ENCODE assay signal across 9 mouse cellular contexts in the genomic region with DNA sequence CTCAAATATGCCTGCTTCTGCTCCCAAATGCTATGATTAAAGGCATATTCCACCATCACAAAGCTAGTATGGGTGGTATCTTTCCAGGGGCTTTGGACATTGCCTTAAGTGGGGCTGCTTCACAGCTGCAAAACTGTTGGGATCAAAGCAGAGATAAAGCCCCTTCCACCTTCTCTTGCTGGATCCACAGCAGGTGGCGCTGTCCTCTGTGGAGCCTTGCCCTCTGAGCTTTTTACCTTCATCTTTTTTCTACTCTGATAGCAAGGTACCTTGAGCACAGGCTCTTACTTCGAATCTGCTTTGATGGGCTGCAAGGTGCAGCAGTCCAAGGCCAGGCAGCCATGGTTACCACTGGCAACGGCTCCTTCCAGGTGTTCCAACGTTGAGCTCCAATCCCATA. TPM values are rescaled to one million over a fixed set of nuclear protein-coding genes. Genes with fewer than 3 reads are reported as not detected.
A peak's percentile ranks its signal among the peaks of the same experiment; 100 is the strongest.
DNase-seq lines count a peak whose midpoint lies in the region; ATAC-seq and TF ChIP-seq lines count a peak whose summit lies in the region.
"Had no signal": no experiment of that assay in that cellular context is flagged by ENCODE, and none has a peak within 500 bp of the region (broad histone marks: within the 10 kb centered on the region; RNA-seq: fewer than 3 reads in every experiment).

No protein-coding gene starts in this region.

- DNase-seq in thymus, adult 2 months, result peak; percentile 12
- DNase-seq in thymus, adult 18-20 months, result no peak
- no peak for DNase-seq in hindbrain, embryonic 14.5 days (ENCODE audit: low spot score)
- no peak for DNase-seq in cerebellum, adult 9-11 months

- no peaks in the 10 kb centered on the region for H3K27me3 ChIP-seq in intestine, embryonic 15.5 days (replicated peaks)
- H3K27me3 ChIP-seq in intestine, embryonic 16.5 days (replicated peaks; ENCODE audit: control insufficient read depth, insufficient read depth, low read length), result no peaks in the 10 kb centered on the region
- no peaks in the 10 kb centered on the region for H3K27me3 ChIP-seq in thymus, adult 2 months (ENCODE audit: control insufficient read depth, insufficient read depth, low read length)
- no peaks in the 10 kb centered on the region for H3K27me3 ChIP-seq in hindbrain, embryonic 14.5 days (ENCODE audit: control insufficient read depth, insufficient read depth, low read length)
- H3K27me3 ChIP-seq: embryonic facial prominence, embryonic 15.5 days had no signal

- no peaks in the 10 kb centered on the region for H3K36me3 ChIP-seq in intestine, embryonic 15.5 days
- H3K36me3 ChIP-seq in intestine, embryonic 16.5 days (ENCODE audit: control insufficient read depth, insufficient read depth, low read length), result no peaks in the 10 kb centered on the region
- H3K36me3 ChIP-seq in thymus, adult 2 months (ENCODE audit: control insufficient read depth, insufficient read depth, low read length), result no peaks in the 10 kb centered on the region
- no peaks in the 10 kb centered on the region for H3K36me3 ChIP-seq in hindbrain, embryonic 14.5 days (replicated peaks; ENCODE audit: control insufficient read depth, insufficient read depth)
- H3K36me3 ChIP-seq: embryonic facial prominence, embryonic 15.5 days had no signal

- peaks cover 4% of the 10 kb centered on the region for H3K4me1 ChIP-seq in intestine, embryonic 15.5 days (replicated peaks)
- peaks cover 5% of the 10 kb centered on the region; the same call in 1 of the 2 replicates for H3K4me1 ChIP-seq in intestine, embryonic 16.5 days (ENCODE audit: control insufficient read depth, insufficient read depth, low read length)
- no peaks in the 10 kb centered on the region for H3K4me1 ChIP-seq in thymus, adult 2 months (replicated peaks; ENCODE audit: control insufficient read depth, insufficient read depth, low read length)
- H3K4me1 ChIP-seq in olfactory bulb, adult 2 months (ENCODE audit: control insufficient read depth, insufficient read depth, low read length), result peaks cover 3% of the 10 kb centered on the region
- no peaks in the 10 kb centered on the region for H3K4me1 ChIP-seq in hindbrain, embryonic 14.5 days (replicated peaks; ENCODE audit: control insufficient read depth, insufficient read depth, low read length)

- no peaks in the 10 kb centered on the region for H3K9me3 ChIP-seq in intestine, embryonic 15.5 days
- no peaks in the 10 kb centered on the region for H3K9me3 ChIP-seq in intestine, embryonic 16.5 days (ENCODE audit: control insufficient read depth, low read length)
- H3K9me3 ChIP-seq in hindbrain, embryonic 14.5 days (ENCODE audit: control insufficient read depth, low read length), result no peaks in the 10 kb centered on the region
- H3K9me3 ChIP-seq: embryonic facial prominence, embryonic 15.5 days had no signal

- no peak overlapping the region for H3K9ac ChIP-seq in intestine, embryonic 15.5 days
- no peak overlapping the region for H3K9ac ChIP-seq in intestine, embryonic 16.5 days (ENCODE audit: low read depth, low read length)
- H3K9ac ChIP-seq in hindbrain, embryonic 14.5 days, result no peak overlapping the region
- H3K9ac ChIP-seq: embryonic facial prominence, embryonic 15.5 days had no signal

- H3K4me3 ChIP-seq in intestine, embryonic 15.5 days (replicated peaks), result no peak overlapping the region
- no peak overlapping the region for H3K4me3 ChIP-seq in intestine, embryonic 16.5 days (ENCODE audit: low read length)
- no peak overlapping the region for H3K4me3 ChIP-seq in thymus, adult 2 months (ENCODE audit: control insufficient read depth, insufficient read depth, low read length)
- no peak overlapping the region for H3K4me3 ChIP-seq in olfactory bulb, adult 2 months (ENCODE audit: insufficient read depth, low read depth, low read length)
- no peak overlapping the region for H3K4me3 ChIP-seq in hindbrain, embryonic 14.5 days (replicated peaks; ENCODE audit: low read length)
- H3K4me3 ChIP-seq: embryonic facial prominence, embryonic 15.5 days had no signal

- TF ChIP-seq POLR2A in thymus, adult 2 months (IDR thresholded peaks at IDR 0.05; ENCODE audit: control insufficient read depth, extremely low read depth, insufficient read depth, low read length, poor library complexity), result no peak
- no peak for TF ChIP-seq POLR2A in olfactory bulb, adult 2 months (IDR thresholded peaks at IDR 0.05; ENCODE audit: insufficient read depth, low read depth, low read length)

- no peak overlapping the region for H3K4me2 ChIP-seq in intestine, embryonic 15.5 days (replicated peaks)
- H3K4me2 ChIP-seq in intestine, embryonic 16.5 days (ENCODE audit: low read depth, low read length), result no peak overlapping the region
- no peak overlapping the region for H3K4me2 ChIP-seq in hindbrain, embryonic 14.5 days (replicated peaks)
- H3K4me2 ChIP-seq: embryonic facial prominence, embryonic 15.5 days had no signal

- H3K27ac ChIP-seq in intestine, embryonic 15.5 days, result no peak overlapping the region
- no peak overlapping the region for H3K27ac ChIP-seq in intestine, embryonic 16.5 days (ENCODE audit: low read length)
- H3K27ac ChIP-seq in thymus, adult 2 months (ENCODE audit: control insufficient read depth, insufficient read depth, low read length), result no peak overlapping the region
- no peak overlapping the region for H3K27ac ChIP-seq in olfactory bulb, adult 2 months (ENCODE audit: insufficient read depth, low read depth, low read length)
- no peak overlapping the region for H3K27ac ChIP-seq in hindbrain, embryonic 14.5 days
- H3K27ac ChIP-seq: embryonic facial prominence, embryonic 15.5 days had no signal

- WGBS in intestine, embryonic 15.5 days, result 38% methylated on average over 4 of the region's 4 CpGs
- 19% methylated on average over 4 of the region's 4 CpGs for WGBS in intestine, embryonic 16.5 days
- WGBS in thymus, adult 2 months, result 42% methylated on average over 4 of the region's 4 CpGs
- WGBS in olfactory bulb, adult 2 months, result 47% methylated on average over 4 of the region's 4 CpGs
- WGBS in hindbrain, embryonic 14.5 days, result 62% methylated on average over 4 of the region's 4 CpGs

- TF ChIP-seq CTCF in thymus, adult 2 months (IDR thresholded peaks at IDR 0.05; ENCODE audit: borderline replicate concordance, control insufficient read depth, extremely low read depth, insufficient read depth, low read length, poor library complexity), result peak; percentile 31; the same call in 1 of the 2 replicates
- TF ChIP-seq CTCF in olfactory bulb, adult 2 months (IDR thresholded peaks at IDR 0.05; ENCODE audit: insufficient read depth, low read depth, low read length), result 0 out of 2 replicates have a peak, but pooled peaks have one; percentile 40

- ATAC-seq in intestine, embryonic 15.5 days, result peak; percentile 41; the same call in 1 of the 2 replicates
- no peak; the same call in 1 of the 2 replicates for ATAC-seq in intestine, embryonic 16.5 days
- ATAC-seq in erythroblast, adult 5-6 weeks (replicated peaks; ENCODE audit: low FRiP score, poor library complexity, severe bottlenecking), result peak; percentile 83
- ATAC-seq in hindbrain, embryonic 14.5 days (ENCODE audit: low FRiP score), result no peak

RNA-seq across cellular contexts. Expression of gene Ahctf1, which starts 49.9 kb away (rescaled TPM):
- 18.5 and 20.6 TPM in 2 replicates for polyA plus RNA-seq in intestine, embryonic 15.5 days (2015; fragmentation: Nextera tagmentation; extraction: Ambion mirVana)
- 12.3 and 12.9 TPM in 2 replicates for polyA plus RNA-seq in intestine, embryonic 16.5 days (2015; fragmentation: Nextera tagmentation; extraction: Ambion mirVana)
- 10.6 and 10.7 TPM in 2 replicates for polyA plus RNA-seq in thymus, adult 2 months (2012; rRNA removed)
- total RNA-seq in erythroblast, adult 5-6 weeks (2015; ENCODE audit: low replicate concordance), result 51.4 and 69.0 TPM in 2 replicates
- total RNA-seq in erythroblast, adult 5-6 weeks (2017; ENCODE audit: low replicate concordance), result 53.7 and 67.2 TPM in 2 replicates
- polyA plus RNA-seq in olfactory bulb, adult 2 months (2012; ENCODE audit: insufficient read depth, insufficient read length, low replicate concordance, missing spikeins), result not detected in 2 replicates
- 17.5 and 19.2 TPM in 2 replicates for polyA plus RNA-seq in hindbrain, embryonic 14.5 days (2014; fragmentation: Nextera tagmentation; extraction: Ambion mirVana)

RNA-seq across cellular contexts. Expression of gene Gm10518, which starts 50.2 kb away (rescaled TPM):
- polyA plus RNA-seq in intestine, embryonic 15.5 days (2015; fragmentation: Nextera tagmentation; extraction: Ambion mirVana), result not detected in 2 replicates
- not detected in 2 replicates for polyA plus RNA-seq in intestine, embryonic 16.5 days (2015; fragmentation: Nextera tagmentation; extraction: Ambion mirVana)
- not detected in 2 replicates for polyA plus RNA-seq in thymus, adult 2 months (2012; rRNA removed)
- total RNA-seq in erythroblast, adult 5-6 weeks (2015; ENCODE audit: low replicate concordance), result not detected in 2 replicates
- not detected in 2 replicates for total RNA-seq in erythroblast, adult 5-6 weeks (2017; ENCODE audit: low replicate concordance)
- not detected in 2 replicates for polyA plus RNA-seq in olfactory bulb, adult 2 months (2012; ENCODE audit: insufficient read depth, insufficient read length, low replicate concordance, missing spikeins)
- polyA plus RNA-seq in hindbrain, embryonic 14.5 days (2014; fragmentation: Nextera tagmentation; extraction: Ambion mirVana), result 0.27 TPM in 1 of 2 replicates, not detected in the other

Comparison
In these comparisons a context has a peak if more than half of its experiments do, and no peak if none do; other contexts are left out.
1. ATAC-seq: peak in intestine, embryonic 15.5 days (single experiment) and erythroblast, adult 5-6 weeks (single experiment); none in intestine, embryonic 16.5 days (single experiment) and hindbrain, embryonic 14.5 days (single experiment).